Mouse (Mus musculus): ENCODE measurements around the gene Pdlim7.

- TF ChIP-seq POLR2A (IDR thresholded peaks at IDR 0.05; ENCODE audit: borderline replicate concordance, control insufficient read depth, low read depth, low read length), result no peak
- no peak for TF ChIP-seq CTCF (IDR thresholded peaks at IDR 0.05; ENCODE audit: control insufficient read depth, insufficient read depth, low read length)
Measured at GRCm38 (mm10) chr13:55511492-55511861, 2.0 kb downstream of the Pdlim7 start.

Measured in bone marrow, adult 2 months (tissue).